Mouse (Mus musculus): ENCODE measurements around the gene Rnf168. TPM values are rescaled to one million over a fixed set of nuclear protein-coding genes. Genes with fewer than 3 reads are reported as not detected.
"Not testable (repeated sequence)": the region's sequence is repeated elsewhere in the genome, so short reads cannot be mapped to it uniquely, and the experiment has no call there.

Rnf168 gene
- total RNA-seq (2014; fragmentation: Nextera tagmentation) (24.6 and 28.5 TPM in 2 replicates), total RNA-seq (2017) (52.1 and 67.7 TPM in 2 replicates)

GRCm38 (mm10) chr16:32277308-32278256, at the start of gene Rnf168:
Rnf168 (plus strand) TSS chr16:32277459.
- peak; percentile 87 for ATAC-seq (replicated peaks; ENCODE audit: poor library complexity, severe bottlenecking)

GRCm38 (mm10) chr16:32232050-32232449, 45.2 kb upstream of the Rnf168 start:
- ATAC-seq (replicated peaks; ENCODE audit: poor library complexity, severe bottlenecking): not testable (repeated sequence)

GRCm38 (mm10) chr16:32237930-32238680, 39.2 kb upstream of the Rnf168 start:
- ATAC-seq (replicated peaks; ENCODE audit: poor library complexity, severe bottlenecking): no peak

GRCm38 (mm10) chr16:32239428-32240312, 37.6 kb upstream of the Rnf168 start:
- ATAC-seq (replicated peaks; ENCODE audit: poor library complexity, severe bottlenecking): no peak

GRCm38 (mm10) chr16:32243901-32244300, 33.4 kb upstream of the Rnf168 start:
- ATAC-seq (replicated peaks; ENCODE audit: poor library complexity, severe bottlenecking): no peak

GRCm38 (mm10) chr16:32246351-32246791, 30.9 kb upstream of the Rnf168 start:
- peak; percentile 14; the same call in 1 of the 2 replicates for ATAC-seq (replicated peaks; ENCODE audit: poor library complexity, severe bottlenecking)

GRCm38 (mm10) chr16:32246952-32247370, 30.3 kb upstream of the Rnf168 start, which contains the start of the genes Fbxo45 and Wdr53:
Fbxo45 (minus strand) TSS chr16:32247158.
Wdr53 (plus strand) TSS chr16:32247227.
- ATAC-seq (replicated peaks; ENCODE audit: poor library complexity, severe bottlenecking): peak; percentile 97

GRCm38 (mm10) chr16:32264225-32264624, 13.0 kb upstream of the Rnf168 start:
- ATAC-seq (replicated peaks; ENCODE audit: poor library complexity, severe bottlenecking): not testable (repeated sequence)

- no peak for ATAC-seq (replicated peaks; ENCODE audit: poor library complexity, severe bottlenecking)
These were observed 6.0 kb upstream of the Rnf168 start, which contains the start of gene Smco1 for GRCm38 (mm10) chr16:32271291-32271690. Smco1 (plus strand) TSS chr16:32271468.

GRCm38 (mm10) chr16:32273338-32273737, 3.9 kb upstream of the Rnf168 start:
- no peak for ATAC-seq (replicated peaks; ENCODE audit: poor library complexity, severe bottlenecking)

- peak; percentile 38; the same call in 1 of the 2 replicates for ATAC-seq (replicated peaks; ENCODE audit: poor library complexity, severe bottlenecking)
These were observed 2.2 kb upstream of the Rnf168 start for GRCm38 (mm10) chr16:32275041-32275440.

GRCm38 (mm10) chr16:32275830-32276229, 1.4 kb upstream of the Rnf168 start:
- ATAC-seq (replicated peaks; ENCODE audit: poor library complexity, severe bottlenecking): peak; percentile 29

- ATAC-seq (replicated peaks; ENCODE audit: poor library complexity, severe bottlenecking): no peak
These were observed 1.1 kb downstream of the Rnf168 start for GRCm38 (mm10) chr16:32278396-32278795.

GRCm38 (mm10) chr16:32280211-32280610, 3.0 kb downstream of the Rnf168 start:
- ATAC-seq (replicated peaks; ENCODE audit: poor library complexity, severe bottlenecking): no peak

- ATAC-seq (replicated peaks; ENCODE audit: poor library complexity, severe bottlenecking): no peak
These were observed 5.3 kb downstream of the Rnf168 start for GRCm38 (mm10) chr16:32282608-32283007.

- ATAC-seq (replicated peaks; ENCODE audit: poor library complexity, severe bottlenecking): no peak
These were observed 14.6 kb downstream of the Rnf168 start for GRCm38 (mm10) chr16:32291821-32292220.

- not testable (repeated sequence) for ATAC-seq (replicated peaks; ENCODE audit: poor library complexity, severe bottlenecking)
These were observed 22.4 kb downstream of the Rnf168 start for GRCm38 (mm10) chr16:32299617-32300016.

- ATAC-seq (replicated peaks; ENCODE audit: poor library complexity, severe bottlenecking): no peak
These were observed 25.8 kb downstream of the Rnf168 start for GRCm38 (mm10) chr16:32303046-32303445.

- no peak for ATAC-seq (replicated peaks; ENCODE audit: poor library complexity, severe bottlenecking)
These were observed 26.6 kb downstream of the Rnf168 start for GRCm38 (mm10) chr16:32303886-32304285.

- ATAC-seq (replicated peaks; ENCODE audit: poor library complexity, severe bottlenecking): no peak
These were observed 34.7 kb downstream of the Rnf168 start for GRCm38 (mm10) chr16:32311970-32312369.
